Mouse (Mus musculus): ENCODE results near the gene Svs3a. TPM values are rescaled to one million over a fixed set of nuclear protein-coding genes. Genes with fewer than 3 reads are reported as not detected.

Gene Svs3a
- not detected for polyA plus RNA-seq (2014; fragmentation: Illumina TruSeq; extraction: RNeasy Lipid Tissue Mini Kit (QIAGEN cat#74804); ENCODE audit: low read depth, low replicate concordance)

GRCm38 (mm10) chr2:164288968-164289367 is at the start of gene Svs3a:
Svs3a (plus strand) TSS chr2:164289268.

GRCm38 (mm10) chr2:164256540-164256939 is 32.5 kb upstream of the Svs3a start, which contains the start of gene Svs3b:
Svs3b (minus strand) TSS chr2:164256640.

GRCm38 (mm10) chr2:164278359-164278758 is 10.7 kb upstream of the Svs3a start, which contains the start of gene Svs4:
Svs4 (minus strand) TSS chr2:164278459.

GRCm38 (mm10) chr2:164316451-164316850 is 27.4 kb downstream of the Svs3a start, which contains the start of gene Svs6:
Svs6 (plus strand) TSS chr2:164316751.

GRCm38 (mm10) chr2:164332440-164332839 is 43.4 kb downstream of the Svs3a start, which contains the start of gene Svs5:
Svs5 (plus strand) TSS chr2:164332740.

Other genes with a start within 250 kb of the Svs3a start
- gene Stk4, start 218.9 kb upstream of the Svs3a start, polyA plus RNA-seq (2014; fragmentation: Illumina TruSeq; extraction: RNeasy Lipid Tissue Mini Kit (QIAGEN cat#74804); ENCODE audit: low read depth, low replicate concordance) = 10.6 TPM
- gene Tomm34, start 218.1 kb upstream of the Svs3a start, polyA plus RNA-seq (2014; fragmentation: Illumina TruSeq; extraction: RNeasy Lipid Tissue Mini Kit (QIAGEN cat#74804); ENCODE audit: low read depth, low replicate concordance) = 25.8 TPM
- gene Kcns1, start 118.2 kb upstream of the Svs3a start, polyA plus RNA-seq (2014; fragmentation: Illumina TruSeq; extraction: RNeasy Lipid Tissue Mini Kit (QIAGEN cat#74804); ENCODE audit: low read depth, low replicate concordance) = not detected
- gene Wfdc5, start 106.5 kb upstream of the Svs3a start, polyA plus RNA-seq (2014; fragmentation: Illumina TruSeq; extraction: RNeasy Lipid Tissue Mini Kit (QIAGEN cat#74804); ENCODE audit: low read depth, low replicate concordance) = not detected
- not detected for gene Wfdc12, start 98.7 kb upstream of the Svs3a start, polyA plus RNA-seq (2014; fragmentation: Illumina TruSeq; extraction: RNeasy Lipid Tissue Mini Kit (QIAGEN cat#74804); ENCODE audit: low read depth, low replicate concordance)
- not detected for gene Wfdc15a, start 89.1 kb upstream of the Svs3a start, polyA plus RNA-seq (2014; fragmentation: Illumina TruSeq; extraction: RNeasy Lipid Tissue Mini Kit (QIAGEN cat#74804); ENCODE audit: low read depth, low replicate concordance)
- gene Wfdc15b, start 67.6 kb upstream of the Svs3a start, polyA plus RNA-seq (2014; fragmentation: Illumina TruSeq; extraction: RNeasy Lipid Tissue Mini Kit (QIAGEN cat#74804); ENCODE audit: low read depth, low replicate concordance) = not detected
- gene Svs2, start 50.8 kb upstream of the Svs3a start, polyA plus RNA-seq (2014; fragmentation: Illumina TruSeq; extraction: RNeasy Lipid Tissue Mini Kit (QIAGEN cat#74804); ENCODE audit: low read depth, low replicate concordance) = not detected
- gene Svs3b, start 32.6 kb upstream of the Svs3a start, polyA plus RNA-seq (2014; fragmentation: Illumina TruSeq; extraction: RNeasy Lipid Tissue Mini Kit (QIAGEN cat#74804); ENCODE audit: low read depth, low replicate concordance) = not detected
- gene Svs4, start 10.8 kb upstream of the Svs3a start, polyA plus RNA-seq (2014; fragmentation: Illumina TruSeq; extraction: RNeasy Lipid Tissue Mini Kit (QIAGEN cat#74804); ENCODE audit: low read depth, low replicate concordance) = not detected
- not detected for gene Svs6, start 27.5 kb downstream of the Svs3a start, polyA plus RNA-seq (2014; fragmentation: Illumina TruSeq; extraction: RNeasy Lipid Tissue Mini Kit (QIAGEN cat#74804); ENCODE audit: low read depth, low replicate concordance)
- not detected for gene Svs5, start 43.5 kb downstream of the Svs3a start, polyA plus RNA-seq (2014; fragmentation: Illumina TruSeq; extraction: RNeasy Lipid Tissue Mini Kit (QIAGEN cat#74804); ENCODE audit: low read depth, low replicate concordance)
- gene Slpi, start 99.8 kb downstream of the Svs3a start, polyA plus RNA-seq (2014; fragmentation: Illumina TruSeq; extraction: RNeasy Lipid Tissue Mini Kit (QIAGEN cat#74804); ENCODE audit: low read depth, low replicate concordance) = 0.79 TPM
- not detected for gene Rbpjl, start 113.9 kb downstream of the Svs3a start, polyA plus RNA-seq (2014; fragmentation: Illumina TruSeq; extraction: RNeasy Lipid Tissue Mini Kit (QIAGEN cat#74804); ENCODE audit: low read depth, low replicate concordance)
- gene Matn4, start 115.9 kb downstream of the Svs3a start, polyA plus RNA-seq (2014; fragmentation: Illumina TruSeq; extraction: RNeasy Lipid Tissue Mini Kit (QIAGEN cat#74804); ENCODE audit: low read depth, low replicate concordance) = 0.47 TPM
- 17.0 TPM for gene Sdc4, start 154.6 kb downstream of the Svs3a start, polyA plus RNA-seq (2014; fragmentation: Illumina TruSeq; extraction: RNeasy Lipid Tissue Mini Kit (QIAGEN cat#74804); ENCODE audit: low read depth, low replicate concordance)
- 24.8 TPM for gene Sys1, start 167.7 kb downstream of the Svs3a start, polyA plus RNA-seq (2014; fragmentation: Illumina TruSeq; extraction: RNeasy Lipid Tissue Mini Kit (QIAGEN cat#74804); ENCODE audit: low read depth, low replicate concordance)
- gene Gm20458, start 171.7 kb downstream of the Svs3a start, polyA plus RNA-seq (2014; fragmentation: Illumina TruSeq; extraction: RNeasy Lipid Tissue Mini Kit (QIAGEN cat#74804); ENCODE audit: low read depth, low replicate concordance) = not detected
- gene Trp53tg5, start 184.5 kb downstream of the Svs3a start, polyA plus RNA-seq (2014; fragmentation: Illumina TruSeq; extraction: RNeasy Lipid Tissue Mini Kit (QIAGEN cat#74804); ENCODE audit: low read depth, low replicate concordance) = not detected
- 23.8 TPM for gene Dbndd2, start 196.8 kb downstream of the Svs3a start, polyA plus RNA-seq (2014; fragmentation: Illumina TruSeq; extraction: RNeasy Lipid Tissue Mini Kit (QIAGEN cat#74804); ENCODE audit: low read depth, low replicate concordance)
- 27.9 TPM for gene Pigt, start 208.3 kb downstream of the Svs3a start, polyA plus RNA-seq (2014; fragmentation: Illumina TruSeq; extraction: RNeasy Lipid Tissue Mini Kit (QIAGEN cat#74804); ENCODE audit: low read depth, low replicate concordance)

Data from heart, adult 10 weeks (tissue).